Mouse (Mus musculus) midbrain, embryonic 12.5 days (tissue): ENCODE measurements at regions not wholly inside any gene's neighbourhood (a gene's known extent, or its start where the extent isn't known, plus 50 kb on each side); places are given as distances from the start of the nearest gene placed in this dataset.
"Not testable (repeated sequence)": the region's sequence is repeated elsewhere in the genome, so short reads cannot be mapped to it uniquely, and the experiment has no call there.

Source experiments
- ATAC-seq: fragments of 200-750 bp; cut with Nextera tagmentation; 2 replicates; pipeline ENCODE4 v1.8.0; 2017; ENCODE audit warnings: low read depth, moderate TSS enrichment, moderate library complexity; ENCODE audit not compliant: low FRiP score
- H3K27ac ChIP-seq: fragments of 300-500 bp; sonication (generic); replicated peaks from 2 replicates; pipeline ENCODE4 v1.5.1; 2016; ENCODE audit warnings: mild to moderate bottlenecking
- H3K27me3 ChIP-seq: fragments of 300-500 bp; sonication (generic); 2 replicates; pipeline ENCODE4 v1.6.1; 2016; ENCODE audit warnings: mild to moderate bottlenecking
- H3K36me3 ChIP-seq: fragments of 300-500 bp; sonication (generic); 2 replicates; pipeline ENCODE4 v1.6.1; 2016
- H3K4me1 ChIP-seq: fragments of 300-500 bp; sonication (generic); 2 replicates; pipeline ENCODE4 v1.6.1; 2016
- H3K4me2 ChIP-seq: fragments of 300-500 bp; sonication (generic); replicated peaks from 2 replicates; pipeline ENCODE4 v1.6.1; 2016; ENCODE audit warnings: mild to moderate bottlenecking, moderate library complexity
- H3K4me3 ChIP-seq: fragments of 300-500 bp; sonication (generic); 2 replicates; pipeline ENCODE4 v1.5.1; 2016; ENCODE audit warnings: mild to moderate bottlenecking
- H3K9ac ChIP-seq: fragments of 300-500 bp; sonication (generic); replicated peaks from 2 replicates; pipeline ENCODE4 v1.6.1; 2016; ENCODE audit warnings: mild to moderate bottlenecking, moderate library complexity
- H3K9me3 ChIP-seq: fragments of 300-500 bp; sonication (generic); 2 replicates; pipeline ENCODE4 v1.6.1; 2016; ENCODE audit warnings: mild to moderate bottlenecking
- WGBS: fragments of 180-500 bp; shearing (Covaris S2); methylation state at CpG from one replicate; pipeline ENCODE4 v1.1.7; 2016; 5-methylcytosine and 5-hydroxymethylcytosine counted together

DNA sequence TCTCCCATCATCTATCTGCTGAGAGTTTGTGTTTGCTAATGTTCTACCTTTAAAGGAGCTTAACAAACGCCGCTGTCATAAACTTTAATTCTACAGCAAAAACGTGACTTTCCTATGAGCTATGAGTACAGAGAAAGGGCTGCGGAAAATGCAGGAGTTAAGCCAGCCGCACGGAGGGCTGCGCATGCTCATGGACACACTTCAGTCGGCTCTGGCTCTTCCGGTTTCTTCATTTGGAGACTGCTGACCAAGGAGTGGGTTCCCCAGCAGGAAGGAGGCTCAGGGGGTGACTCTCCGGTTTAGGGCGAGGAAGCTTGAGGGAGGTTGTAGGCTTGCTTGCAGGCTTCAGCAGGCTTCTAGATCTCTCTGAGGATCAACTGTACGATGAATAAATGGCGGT is 59.3 kb downstream of the Sox2 start:
- 91% methylated on average over 13 of the region's 13 CpGs for WGBS
- no peak for ATAC-seq
- Histone ChIP-seq H3K4me2 (no peak overlapping the region), H3K9me3 (no peaks in the 10 kb centered on the region), H3K27ac (no peak overlapping the region), H3K27me3 (no peaks in the 10 kb centered on the region), H3K4me1 (no peaks in the 10 kb centered on the region), H3K4me3 (no peak overlapping the region), H3K36me3 (no peaks in the 10 kb centered on the region), H3K9ac (no peak overlapping the region)

DNA sequence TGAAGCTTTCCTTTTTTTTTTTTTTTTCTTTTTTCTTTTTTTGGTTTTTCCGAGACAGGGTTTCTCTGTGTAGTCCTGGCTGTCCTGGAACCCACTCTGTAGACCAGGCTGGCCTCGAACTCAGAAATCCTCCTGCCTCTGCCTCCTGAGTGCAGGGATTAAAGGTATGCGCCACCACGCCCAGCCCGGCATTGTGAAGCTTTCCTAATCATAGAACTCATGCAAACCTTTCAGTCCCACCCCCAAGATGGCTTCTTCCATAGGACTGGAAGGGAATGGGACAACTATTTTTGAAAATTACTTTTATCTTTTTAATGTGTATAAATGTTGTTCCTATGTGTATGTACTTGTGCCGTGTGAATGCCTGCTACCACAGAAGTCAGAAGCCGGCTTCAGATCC is 61.9 kb downstream of the Sox2 start:
- H3K4me2 ChIP-seq, H3K9ac ChIP-seq, H3K27ac ChIP-seq, ATAC-seq, H3K27me3 ChIP-seq, H3K4me3 ChIP-seq, H3K36me3 ChIP-seq, H3K9me3 ChIP-seq, H3K4me1 ChIP-seq: not testable (repeated sequence)
- WGBS, result 91% methylated on average over 7 of the region's 7 CpGs

DNA sequence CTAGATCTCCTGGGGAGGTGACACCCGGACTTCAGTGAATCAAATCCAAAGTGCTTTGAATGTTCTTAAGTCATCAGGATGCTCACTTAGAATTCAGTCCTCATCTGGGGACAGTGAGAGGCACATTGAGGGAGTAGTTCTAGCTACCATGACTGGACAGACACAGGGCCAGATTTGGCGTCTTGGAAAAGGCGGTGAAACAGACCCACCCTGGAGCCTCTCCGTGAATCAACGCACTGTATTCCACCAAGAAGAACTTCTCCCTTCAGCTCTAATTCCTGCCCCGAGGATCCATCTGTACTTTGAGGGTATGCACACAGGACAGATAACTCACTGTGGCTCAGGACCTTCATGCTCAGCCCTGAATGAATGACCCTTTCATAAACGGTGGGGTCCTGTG is 72.3 kb downstream of the Sox2 start:
- no peak for ATAC-seq
- Histone ChIP-seq H3K27me3 (no peaks in the 10 kb centered on the region), H3K4me1 (peaks cover 6% of the 10 kb centered on the region), H3K27ac (no peak overlapping the region), H3K9me3 (0 out of 2 replicates have a peak, but pooled peaks cover 4% of the 10 kb centered on the region), H3K4me2 (no peak overlapping the region), H3K9ac (no peak overlapping the region), H3K36me3 (no peaks in the 10 kb centered on the region), H3K4me3 (no peak overlapping the region)
- 87% methylated on average over 7 of the region's 7 CpGs for WGBS

DNA sequence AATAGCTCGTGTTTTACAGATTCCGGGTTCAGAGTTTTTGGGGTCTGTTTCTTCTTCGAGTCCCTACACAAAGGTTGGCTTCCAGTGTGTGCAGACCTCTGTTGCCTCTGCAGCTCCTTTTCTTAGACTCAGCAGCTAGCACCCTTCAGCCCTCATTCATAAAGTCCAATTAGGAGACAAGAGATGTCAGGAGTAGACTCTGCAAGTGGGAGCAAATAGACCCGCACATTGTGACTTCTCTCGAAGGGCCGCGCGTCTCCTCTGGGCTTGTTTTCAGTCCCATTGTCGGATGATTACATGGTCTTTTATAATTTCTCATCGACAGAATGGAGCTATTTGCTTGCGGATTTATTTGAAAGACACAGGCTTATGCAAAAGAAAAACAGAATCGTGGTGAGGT is 76.8 kb downstream of the Sox2 start:
- H3K9ac ChIP-seq, result no peak overlapping the region
- H3K27ac ChIP-seq, result peak overlapping the region; percentile 56; the same call in 1 of the 2 replicates
- no peaks in the 10 kb centered on the region for H3K27me3 ChIP-seq
- H3K9me3 ChIP-seq, result no peaks in the 10 kb centered on the region
- H3K4me1 ChIP-seq, result peaks cover 10% of the 10 kb centered on the region
- H3K4me3 ChIP-seq, result no peak overlapping the region
- peak; percentile 71; the same call in 1 of the 2 replicates for ATAC-seq
- H3K36me3 ChIP-seq, result no peaks in the 10 kb centered on the region
- 43% methylated on average over 12 of the region's 12 CpGs for WGBS
- no peak overlapping the region for H3K4me2 ChIP-seq

DNA sequence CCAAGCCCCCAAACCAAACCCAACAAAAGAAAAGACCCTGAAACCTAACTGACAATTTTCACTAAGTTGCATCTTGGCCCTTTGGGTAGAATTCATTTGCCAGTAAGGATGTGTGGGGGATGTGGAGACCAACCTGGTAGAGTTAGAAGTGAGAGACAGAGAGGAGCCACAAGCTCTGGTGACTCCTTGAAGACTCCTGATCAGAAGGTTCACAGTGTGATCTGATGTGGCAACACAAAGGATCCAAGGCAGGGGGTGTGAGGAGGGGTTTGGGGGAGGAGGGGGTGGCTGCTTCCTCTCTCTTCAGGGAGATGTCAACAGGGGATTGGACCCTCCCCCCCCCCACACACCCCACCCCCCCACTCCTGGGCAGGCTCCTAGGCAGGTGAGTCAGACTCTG is 78.1 kb downstream of the Sox2 start:
- Histone ChIP-seq H3K4me3 (no peak overlapping the region), H3K4me2 (no peak overlapping the region), H3K36me3 (no peaks in the 10 kb centered on the region), H3K27ac (no peak overlapping the region), H3K9me3 (no peaks in the 10 kb centered on the region), H3K27me3 (no peaks in the 10 kb centered on the region), H3K4me1 (peaks cover 10% of the 10 kb centered on the region), H3K9ac (no peak overlapping the region)
- no peak for ATAC-seq

DNA sequence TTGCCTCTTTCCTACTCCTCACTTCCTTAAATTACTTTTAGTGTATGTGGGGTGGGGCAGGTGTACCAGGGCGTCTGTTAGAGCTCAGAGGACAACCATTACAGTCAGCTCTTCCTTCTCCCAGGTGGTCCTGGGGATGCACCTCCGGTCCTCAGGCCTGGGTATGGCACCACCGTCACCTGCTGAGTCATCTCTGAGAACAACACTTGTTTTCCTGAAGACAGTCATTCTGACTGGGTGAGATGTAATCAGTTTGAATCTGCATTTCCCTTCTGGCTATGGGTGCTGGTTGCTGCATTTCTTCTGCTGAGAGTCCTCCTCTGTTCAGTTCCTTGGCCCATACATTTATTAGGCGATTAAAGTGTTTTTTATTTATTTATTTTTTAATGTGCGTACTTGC is 84.8 kb downstream of the Sox2 start:
- no peak for ATAC-seq
- H3K9ac ChIP-seq, result no peak overlapping the region
- H3K9me3 ChIP-seq, result no peaks in the 10 kb centered on the region
- no peak overlapping the region for H3K4me2 ChIP-seq
- H3K27ac ChIP-seq, result no peak overlapping the region
- no peak overlapping the region for H3K4me3 ChIP-seq
- H3K36me3 ChIP-seq, result no peaks in the 10 kb centered on the region
- peaks cover 4% of the 10 kb centered on the region; the same call in 1 of the 2 replicates for H3K4me1 ChIP-seq
- no peaks in the 10 kb centered on the region for H3K27me3 ChIP-seq
- WGBS, result 89% methylated on average over 5 of the region's 5 CpGs

DNA sequence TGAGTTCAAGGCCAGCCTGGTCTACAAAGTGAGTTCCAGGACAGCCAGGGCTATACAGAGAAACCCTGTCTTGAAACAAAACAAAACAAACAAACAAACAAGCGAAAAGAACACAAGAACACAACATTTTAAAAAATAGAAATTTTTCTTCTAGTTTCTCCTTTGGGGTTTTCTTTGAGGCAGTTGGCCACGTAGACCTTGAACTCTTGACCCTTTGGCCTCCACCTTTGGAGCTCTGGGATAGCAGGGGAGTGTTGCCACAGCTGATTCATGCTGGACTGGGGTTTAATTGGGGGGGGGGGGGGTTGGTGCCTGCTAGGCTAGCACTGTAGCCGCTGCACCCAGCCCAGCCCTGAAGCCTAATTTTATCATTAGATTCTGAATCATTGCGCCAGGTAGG is 87.8 kb downstream of the Sox2 start:
- no peak for ATAC-seq
- no peak overlapping the region for H3K4me3 ChIP-seq
- no peak overlapping the region for H3K4me2 ChIP-seq
- no peaks in the 10 kb centered on the region for H3K36me3 ChIP-seq
- H3K4me1 ChIP-seq, result peaks cover 4% of the 10 kb centered on the region; the same call in 1 of the 2 replicates
- no peak overlapping the region for H3K27ac ChIP-seq
- no peak overlapping the region for H3K9ac ChIP-seq
- WGBS, result 87% methylated on average over 4 of the region's 4 CpGs
- no peaks in the 10 kb centered on the region for H3K27me3 ChIP-seq
- no peaks in the 10 kb centered on the region for H3K9me3 ChIP-seq

DNA sequence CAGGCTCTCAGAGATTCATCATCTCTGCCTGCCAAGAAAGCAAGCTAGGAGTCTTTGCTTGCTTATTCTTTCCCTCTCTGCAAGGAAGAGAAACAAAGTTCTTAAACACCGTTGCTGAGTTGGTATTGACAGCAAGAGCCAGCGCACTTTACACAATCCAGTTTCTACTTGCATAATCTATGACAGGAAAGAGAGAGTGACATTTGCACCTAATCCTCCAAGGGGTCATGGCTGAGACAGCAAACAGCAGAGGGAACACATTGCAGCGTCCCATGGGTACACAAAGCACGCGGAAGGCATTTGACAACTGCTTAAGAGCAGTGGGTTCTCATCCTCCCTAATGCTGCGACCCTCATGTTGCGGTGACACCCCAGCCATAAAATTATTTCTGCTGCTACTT is 88.7 kb downstream of the Sox2 start:
- no peaks in the 10 kb centered on the region for H3K36me3 ChIP-seq
- no peak overlapping the region for H3K4me3 ChIP-seq
- H3K4me2 ChIP-seq, result no peak overlapping the region
- H3K27me3 ChIP-seq, result no peaks in the 10 kb centered on the region
- no peak for ATAC-seq
- WGBS, result 49% methylated on average over 7 of the region's 7 CpGs
- H3K4me1 ChIP-seq, result peaks cover 4% of the 10 kb centered on the region; the same call in 1 of the 2 replicates
- H3K9me3 ChIP-seq, result no peaks in the 10 kb centered on the region
- H3K27ac ChIP-seq, result no peak overlapping the region
- no peak overlapping the region for H3K9ac ChIP-seq

DNA sequence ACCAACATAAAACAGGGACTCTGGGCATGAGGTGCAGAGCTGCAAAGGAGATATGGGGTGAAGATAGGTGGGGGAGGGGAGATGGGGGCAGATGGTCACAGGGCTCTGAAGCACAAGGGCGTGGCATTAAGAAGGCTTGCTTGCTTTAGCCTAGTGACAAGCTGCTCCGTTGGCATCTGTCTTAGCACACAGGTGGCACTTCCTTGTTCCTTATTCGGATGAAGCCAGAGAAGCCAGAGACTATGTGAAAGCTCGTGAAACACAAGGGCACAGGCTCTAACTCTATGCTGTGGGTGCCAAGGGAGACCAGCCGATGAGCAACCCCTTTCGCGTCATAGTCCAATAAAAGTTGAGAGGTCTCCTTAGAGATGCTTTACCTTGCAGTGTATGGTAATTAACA is 89.5 kb downstream of the Sox2 start:
- H3K9ac ChIP-seq, result no peak overlapping the region
- no peak overlapping the region for H3K4me3 ChIP-seq
- no peaks in the 10 kb centered on the region for H3K27me3 ChIP-seq
- no peak overlapping the region for H3K27ac ChIP-seq
- WGBS, result 79% methylated on average over 7 of the region's 7 CpGs
- no peak overlapping the region for H3K4me2 ChIP-seq
- no peaks in the 10 kb centered on the region for H3K9me3 ChIP-seq
- no peak for ATAC-seq
- peaks cover 4% of the 10 kb centered on the region; the same call in 1 of the 2 replicates for H3K4me1 ChIP-seq
- H3K36me3 ChIP-seq, result no peaks in the 10 kb centered on the region

DNA sequence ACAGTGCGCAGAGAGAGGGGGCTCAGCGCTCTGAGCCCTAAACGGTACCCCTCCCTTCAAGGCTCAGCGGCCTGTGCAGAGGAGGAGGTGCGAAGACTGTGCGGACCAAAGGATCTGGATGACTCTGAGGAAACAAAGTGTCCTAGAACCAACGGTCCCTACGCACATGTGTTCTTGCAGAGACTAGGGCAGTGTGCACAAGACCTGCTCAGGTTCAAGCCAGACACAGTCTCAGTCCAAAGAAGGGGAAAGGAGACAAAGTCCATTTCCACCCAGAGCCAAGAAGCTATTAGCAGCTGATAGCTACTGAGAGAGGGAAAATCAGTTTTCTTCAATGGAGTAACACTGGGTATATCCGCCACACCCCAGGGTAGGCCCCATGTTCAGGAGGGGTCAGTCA is 89.9 kb downstream of the Sox2 start:
- 95% methylated on average over 9 of the region's 9 CpGs for WGBS
- ATAC-seq, result no peak

DNA sequence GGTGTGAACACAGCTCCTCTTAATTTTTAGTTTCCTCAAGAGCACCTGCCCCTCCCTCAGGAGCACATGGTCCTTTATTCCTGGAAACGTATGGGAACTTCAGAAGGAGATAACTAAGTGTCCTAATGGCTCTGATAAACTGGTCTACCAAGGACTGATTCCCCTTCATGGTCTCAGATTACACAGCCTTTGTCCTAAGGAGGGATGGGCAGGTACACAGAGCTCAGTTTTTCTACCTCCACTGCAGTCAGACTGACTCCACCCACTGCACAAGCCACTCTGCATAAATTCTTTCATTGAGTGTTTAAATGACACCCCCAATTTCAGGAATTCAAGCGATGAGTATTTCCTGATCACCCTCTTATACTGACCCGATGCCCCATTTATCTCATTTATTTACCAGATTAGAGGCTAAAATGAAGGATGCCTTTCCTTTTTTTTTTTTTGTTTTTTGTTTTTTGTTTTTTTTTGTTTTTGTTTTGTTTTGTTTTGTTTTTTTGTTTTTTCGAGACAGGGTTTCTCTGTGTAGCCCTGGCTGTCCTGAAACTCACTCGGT is 95.1 kb downstream of the Sox2 start:
- H3K27me3 ChIP-seq, result no peaks in the 10 kb centered on the region
- H3K4me1 ChIP-seq, result no peaks in the 10 kb centered on the region
- no peak overlapping the region for H3K4me2 ChIP-seq
- no peaks in the 10 kb centered on the region for H3K36me3 ChIP-seq
- no peak overlapping the region for H3K4me3 ChIP-seq
- no peak overlapping the region for H3K9ac ChIP-seq
- no peak for ATAC-seq
- WGBS, result 81% methylated on average over 5 of the region's 5 CpGs
- no peaks in the 10 kb centered on the region for H3K9me3 ChIP-seq
- H3K27ac ChIP-seq, result no peak overlapping the region

More for the DNA sequence above, 89.9 kb downstream of the Sox2 start:
- H3K4me1 ChIP-seq, result peaks cover 4% of the 10 kb centered on the region; the same call in 1 of the 2 replicates
- H3K27me3 ChIP-seq, result no peaks in the 10 kb centered on the region
- H3K4me3 ChIP-seq, result no peak overlapping the region
- H3K9me3 ChIP-seq, result no peaks in the 10 kb centered on the region
- H3K36me3 ChIP-seq, result no peaks in the 10 kb centered on the region
- no peak overlapping the region for H3K27ac ChIP-seq
- H3K4me2 ChIP-seq, result no peak overlapping the region
- no peak overlapping the region for H3K9ac ChIP-seq

DNA sequence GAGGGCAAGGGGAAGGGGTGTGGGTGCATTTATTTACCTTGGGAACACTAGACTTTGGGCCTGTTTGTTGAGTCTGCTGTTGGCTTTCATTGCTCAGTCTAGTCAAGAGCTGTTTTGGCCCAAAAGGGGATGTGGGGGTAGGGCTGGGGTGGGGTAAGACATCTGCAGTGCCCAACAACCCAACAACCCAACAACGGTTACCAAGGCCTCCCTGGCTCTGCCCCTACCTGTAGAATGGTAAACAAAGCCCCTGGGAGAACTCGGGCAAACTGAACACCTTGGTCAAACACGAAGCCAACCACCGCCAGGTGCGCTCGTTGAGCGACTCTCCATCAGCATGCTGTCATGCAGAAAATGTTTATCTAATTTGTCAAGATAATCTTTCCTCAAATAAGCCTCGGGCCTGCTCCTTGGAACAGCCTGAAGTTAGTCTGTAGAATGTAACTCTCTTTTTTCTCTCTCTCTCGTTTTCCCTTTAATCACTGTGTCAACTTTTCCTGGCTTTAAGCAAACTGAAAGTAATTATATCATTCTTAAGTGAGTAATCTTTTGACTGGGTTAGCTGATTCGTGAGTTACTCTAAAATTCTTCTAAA is 97.4 kb downstream of the Sox2 start:
- no peak overlapping the region for H3K4me2 ChIP-seq
- no peak overlapping the region for H3K27ac ChIP-seq
- no peaks in the 10 kb centered on the region for H3K9me3 ChIP-seq
- H3K9ac ChIP-seq, result no peak overlapping the region
- no peak overlapping the region for H3K4me3 ChIP-seq
- 86% methylated on average over 10 of the region's 10 CpGs for WGBS
- no peak for ATAC-seq
- H3K27me3 ChIP-seq, result peaks cover 3% of the 10 kb centered on the region; the same call in 1 of the 2 replicates
- no peaks in the 10 kb centered on the region for H3K36me3 ChIP-seq
- H3K4me1 ChIP-seq, result no peaks in the 10 kb centered on the region

DNA sequence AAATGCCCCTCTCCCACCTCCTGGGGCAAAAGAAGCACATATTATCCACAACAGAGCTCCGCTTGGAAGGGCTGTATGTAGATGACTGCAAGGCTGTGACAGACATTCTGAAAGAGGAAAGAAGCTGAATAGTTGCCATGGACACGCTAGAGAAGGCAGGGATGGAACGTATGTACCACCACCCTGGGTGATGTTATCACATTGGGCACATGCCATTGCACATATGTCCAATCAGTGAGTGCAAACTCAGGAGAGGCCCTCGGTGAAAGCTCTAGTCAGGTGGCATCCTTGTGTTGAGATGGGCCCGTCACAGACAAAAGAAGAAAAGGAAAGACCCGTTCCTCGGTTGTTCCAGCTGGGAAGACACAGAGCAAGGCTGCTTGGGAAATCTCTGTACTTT is 99.8 kb downstream of the Sox2 start:
- Histone ChIP-seq H3K4me3 (no peak overlapping the region), H3K9ac (no peak overlapping the region), H3K4me1 (no peaks in the 10 kb centered on the region), H3K4me2 (no peak overlapping the region), H3K9me3 (no peaks in the 10 kb centered on the region), H3K27ac (no peak overlapping the region), H3K36me3 (no peaks in the 10 kb centered on the region), H3K27me3 (peaks cover 3% of the 10 kb centered on the region; the same call in 1 of the 2 replicates)
- 58% methylated on average over 7 of the region's 7 CpGs for WGBS
- no peak for ATAC-seq
